ENCODE assay signal across 8 mouse cellular contexts in the genomic region with DNA sequence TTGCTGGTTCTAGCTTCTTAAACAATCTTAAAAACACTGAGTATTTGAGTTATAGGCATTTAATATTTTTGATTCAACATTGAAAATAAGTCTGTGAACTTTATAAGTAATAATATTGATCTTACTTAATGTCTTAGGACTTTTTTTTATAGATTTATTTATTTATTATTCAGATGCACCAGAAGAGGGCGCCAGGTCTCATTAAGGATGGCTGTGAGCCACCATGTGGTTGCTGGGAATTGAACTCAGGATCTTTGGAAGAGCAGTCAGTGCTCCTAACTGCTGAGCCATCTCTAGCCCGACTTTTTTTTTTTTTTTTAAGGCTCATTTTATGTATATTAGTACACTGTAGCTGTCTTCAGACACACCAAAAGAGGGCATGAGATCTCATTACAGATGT. TPM values are rescaled to one million over a fixed set of nuclear protein-coding genes. Genes with fewer than 3 reads are reported as not detected.
A peak's percentile ranks its signal among the peaks of the same experiment; 100 is the strongest.
DNase-seq lines count a peak whose midpoint lies in the region; ATAC-seq and TF ChIP-seq lines count a peak whose summit lies in the region.

No protein-coding gene starts in this region.

- no peak for TF ChIP-seq CTCF in cerebellum, adult 2 months (IDR thresholded peaks at IDR 0.05; ENCODE audit: borderline replicate concordance, insufficient read depth, low read depth, low read length)
- TF ChIP-seq CTCF in kidney, postnatal 0 days (IDR thresholded peaks at IDR 0.05; ENCODE audit: low read depth), result peak; percentile 43; the same call in 1 of the 2 replicates

- H3K27ac ChIP-seq in cerebellum, adult 2 months (ENCODE audit: insufficient read depth, low read length), result no peak overlapping the region
- H3K27ac ChIP-seq in kidney, postnatal 0 days, result no peak overlapping the region

- H3K4me1 ChIP-seq in cerebellum, adult 2 months (ENCODE audit: control insufficient read depth, insufficient read depth, low read length), result no peaks in the 10 kb centered on the region; the same call in 1 of the 2 replicates
- no peaks in the 10 kb centered on the region for H3K4me1 ChIP-seq in kidney, postnatal 0 days (replicated peaks; ENCODE audit: insufficient read depth, low read length)

- H3K27me3 ChIP-seq in cerebellum, adult 2 months (ENCODE audit: control insufficient read depth, insufficient read depth, low read length), result no peaks in the 10 kb centered on the region
- no peaks in the 10 kb centered on the region for H3K27me3 ChIP-seq in kidney, postnatal 0 days (ENCODE audit: insufficient read depth, low read length)

- TF ChIP-seq POLR2A in cerebellum, adult 2 months (IDR thresholded peaks at IDR 0.05; ENCODE audit: borderline replicate concordance, insufficient read depth, low read length), result no peak

- no peaks in the 10 kb centered on the region for H3K9me3 ChIP-seq in kidney, postnatal 0 days (replicated peaks; ENCODE audit: low read length)

- DNase-seq in cerebellum, adult 9-11 months, result peak; percentile 22
- no peak for DNase-seq in cerebellum, adult 2 months
- DNase-seq in kidney, postnatal 0 days (ENCODE audit: low spot score), result peak; percentile 31
- DNase-seq in kidney, adult 11 months, result no peak
- peak; percentile 11 for DNase-seq in T-cell, adult 2 months (ENCODE audit: low spot score)
- DNase-seq in lung, postnatal 10 days, result peak; percentile 19
- no peak for DNase-seq in testis, postnatal 10 days (ENCODE audit: low spot score)
- DNase-seq in left cerebral cortex, adult 9 months (ENCODE audit: low spot score in 2 of 2), result no peak

- H3K4me2 ChIP-seq in kidney, postnatal 0 days (ENCODE audit: low read length), result no peak overlapping the region

- 49% methylated on average over 2 of the region's 2 CpGs for WGBS in cerebellum, adult 2 months
- 75% methylated on average over 2 of the region's 2 CpGs for WGBS in kidney, postnatal 0 days

- H3K9ac ChIP-seq in kidney, postnatal 0 days (ENCODE audit: low read depth, low read length), result no peak overlapping the region

- no peak for ATAC-seq in kidney, postnatal 0 days (replicated peaks; ENCODE audit: low FRiP score, low read depth)

- H3K36me3 ChIP-seq in kidney, postnatal 0 days (ENCODE audit: insufficient read depth, low read length), result peaks cover 10% of the 10 kb centered on the region; the same call in 1 of the 2 replicates

- H3K4me3 ChIP-seq in cerebellum, adult 2 months (replicated peaks; ENCODE audit: insufficient read depth, low read depth, low read length), result no peak overlapping the region
- H3K4me3 ChIP-seq in kidney, postnatal 0 days (replicated peaks; ENCODE audit: low read depth, low read length), result no peak overlapping the region

RNA-seq across cellular contexts. Expression of a gene that starts 2.5 kb away (rescaled TPM):
- 72.8 and 75.5 TPM in 2 replicates for polyA plus RNA-seq in cerebellum, adult 2 months (2012; rRNA removed)
- polyA plus RNA-seq in kidney, postnatal 0 days (2015; fragmentation: Nextera tagmentation; extraction: Ambion mirVana), result 83.9 and 88.3 TPM in 2 replicates

RNA-seq across cellular contexts. Expression of a gene that starts 32.8 kb away (rescaled TPM):
- 0.59 and 0.70 TPM in 2 replicates for polyA plus RNA-seq in cerebellum, adult 2 months (2012; rRNA removed)
- 1.0 and 1.5 TPM in 2 replicates for polyA plus RNA-seq in kidney, postnatal 0 days (2015; fragmentation: Nextera tagmentation; extraction: Ambion mirVana)

Comparison
In these comparisons a context has a peak if more than half of its experiments do, and no peak if none do; other contexts are left out.
1. DNase-seq: peak in cerebellum, adult 9-11 months (single experiment), kidney, postnatal 0 days (single experiment), T-cell, adult 2 months (single experiment) and lung, postnatal 10 days (single experiment); none in cerebellum, adult 2 months (0 of 2), kidney, adult 11 months (single experiment), testis, postnatal 10 days (single experiment) and left cerebral cortex, adult 9 months (0 of 2).